Mouse (Mus musculus): ENCODE measurements around the gene Keap1. TPM values are rescaled to one million over a fixed set of nuclear protein-coding genes. Genes with fewer than 3 reads are reported as not detected.

Keap1 gene
- polyA plus RNA-seq, 1 experiment, result 19.6 TPM

DNA sequence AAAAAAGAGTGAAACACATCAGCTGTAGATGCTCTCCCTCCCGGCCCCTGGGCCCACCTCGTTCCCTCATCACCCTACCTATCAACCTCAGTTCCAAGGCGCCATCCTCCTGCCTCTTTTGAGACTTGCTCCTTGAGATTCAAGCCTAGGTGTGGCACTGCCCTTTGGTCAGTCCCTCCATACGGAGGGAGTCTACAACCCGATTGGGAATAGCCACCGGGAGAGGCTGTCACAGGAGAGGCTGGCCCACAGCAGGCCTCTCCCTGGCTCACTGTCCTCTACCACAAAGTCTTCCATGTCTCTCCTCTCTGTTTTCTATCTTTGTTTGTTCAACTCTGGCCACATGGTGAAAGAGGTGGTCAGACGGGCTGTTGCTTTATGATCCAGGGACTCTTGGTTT is 27.5 kb downstream of the Keap1 start:
- no peaks in the 10 kb centered on the region for H3K36me3 ChIP-seq (ENCODE audit: control insufficient read depth, insufficient read depth, low read length, poor library complexity, severe bottlenecking)
- no peaks in the 10 kb centered on the region for H3K27me3 ChIP-seq (ENCODE audit: control insufficient read depth, insufficient read depth, low read length, poor library complexity, severe bottlenecking)
- no peak overlapping the region for H3K27ac ChIP-seq (ENCODE audit: insufficient read depth, low read length)
- TF ChIP-seq POLR2A (IDR thresholded peaks at IDR 0.05; ENCODE audit: insufficient read depth, low read length), result no peak
- no peak for TF ChIP-seq CTCF (IDR thresholded peaks at IDR 0.05; ENCODE audit: low read depth, low read length)
- TF ChIP-seq EP300 (IDR thresholded peaks at IDR 0.05; ENCODE audit: insufficient read depth, low read depth, low read length), result no peak
- H3K9me3 ChIP-seq (replicated peaks; ENCODE audit: control insufficient read depth, insufficient read depth, low read length, poor library complexity, severe bottlenecking), result no peaks in the 10 kb centered on the region
- H3K4me1 ChIP-seq (ENCODE audit: control insufficient read depth, insufficient read depth, low read length), result no peaks in the 10 kb centered on the region
- H3K9ac ChIP-seq (ENCODE audit: low read depth, poor library complexity, severe bottlenecking), result no peak overlapping the region
- H3K4me3 ChIP-seq (ENCODE audit: low read depth, low read length), result no peak overlapping the region

DNA sequence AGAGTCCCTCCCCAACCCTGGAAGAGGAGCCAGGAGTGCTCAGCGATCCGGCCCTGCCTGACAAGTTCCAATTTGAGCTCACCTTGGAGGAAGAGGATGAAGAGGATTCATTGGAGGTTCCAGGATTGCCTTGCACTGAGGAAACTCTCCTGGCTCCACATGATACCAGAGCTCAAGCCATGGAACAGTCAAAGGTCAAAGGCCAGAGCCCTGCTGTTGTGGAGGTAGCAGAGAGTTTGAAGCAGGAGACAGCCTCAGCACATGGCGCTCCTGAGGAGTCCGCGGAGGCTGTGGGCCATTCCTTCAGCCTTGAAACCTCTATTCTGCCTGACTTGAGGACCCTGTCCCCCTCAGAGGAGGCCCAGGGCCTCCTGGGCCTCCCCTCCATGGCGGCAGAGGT is 28.3 kb downstream of the Keap1 start:
- Histone ChIP-seq H3K27me3 (ENCODE audit: control insufficient read depth, insufficient read depth, low read length, poor library complexity, severe bottlenecking) (no peaks in the 10 kb centered on the region), H3K9ac (ENCODE audit: low read depth, poor library complexity, severe bottlenecking) (no peak overlapping the region), H3K4me1 (ENCODE audit: control insufficient read depth, insufficient read depth, low read length) (no peaks in the 10 kb centered on the region), H3K36me3 (ENCODE audit: control insufficient read depth, insufficient read depth, low read length, poor library complexity, severe bottlenecking) (no peaks in the 10 kb centered on the region), H3K27ac (ENCODE audit: insufficient read depth, low read length) (no peak overlapping the region), H3K4me3 (ENCODE audit: low read depth, low read length) (no peak overlapping the region), H3K9me3 (replicated peaks; ENCODE audit: control insufficient read depth, insufficient read depth, low read length, poor library complexity, severe bottlenecking) (no peaks in the 10 kb centered on the region)
- TF ChIP-seq POLR2A (IDR thresholded peaks at IDR 0.05; ENCODE audit: insufficient read depth, low read length) (no peak), CTCF (IDR thresholded peaks at IDR 0.05; ENCODE audit: low read depth, low read length) (no peak), EP300 (IDR thresholded peaks at IDR 0.05; ENCODE audit: insufficient read depth, low read depth, low read length) (no peak)

DNA sequence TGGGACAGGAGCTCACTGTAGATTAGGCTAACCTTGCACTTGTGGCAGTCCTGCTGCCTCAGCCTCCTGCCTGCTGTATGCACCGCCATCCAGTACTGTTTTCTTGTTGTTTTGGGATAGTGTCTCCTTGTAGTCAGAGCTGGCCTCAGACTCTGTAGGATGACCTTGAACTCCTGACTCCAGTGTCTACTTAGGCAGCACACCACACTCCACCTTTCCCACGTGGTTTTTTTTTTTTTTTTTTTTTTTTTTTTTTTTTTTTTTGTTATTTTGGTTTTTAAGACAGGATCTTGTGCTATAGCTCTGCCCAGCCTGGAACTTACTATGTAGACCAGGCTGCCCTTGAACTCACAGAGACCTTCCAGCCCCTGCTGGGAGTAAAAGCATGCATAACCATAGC is 30.5 kb downstream of the Keap1 start:
- H3K36me3 ChIP-seq (ENCODE audit: control insufficient read depth, insufficient read depth, low read length, poor library complexity, severe bottlenecking), result no peaks in the 10 kb centered on the region
- H3K4me1 ChIP-seq (ENCODE audit: control insufficient read depth, insufficient read depth, low read length), result no peaks in the 10 kb centered on the region
- H3K9me3 ChIP-seq (replicated peaks; ENCODE audit: control insufficient read depth, insufficient read depth, low read length, poor library complexity, severe bottlenecking), result no peaks in the 10 kb centered on the region
- H3K4me3 ChIP-seq (ENCODE audit: low read depth, low read length), result no peak overlapping the region
- H3K27me3 ChIP-seq (ENCODE audit: control insufficient read depth, insufficient read depth, low read length, poor library complexity, severe bottlenecking), result no peaks in the 10 kb centered on the region
- H3K9ac ChIP-seq (ENCODE audit: low read depth, poor library complexity, severe bottlenecking), result no peak overlapping the region
- TF ChIP-seq POLR2A (IDR thresholded peaks at IDR 0.05; ENCODE audit: insufficient read depth, low read length) (no peak), EP300 (IDR thresholded peaks at IDR 0.05; ENCODE audit: insufficient read depth, low read depth, low read length) (no peak), CTCF (IDR thresholded peaks at IDR 0.05; ENCODE audit: low read depth, low read length) (no peak)
- H3K27ac ChIP-seq (ENCODE audit: insufficient read depth, low read length), result 0 out of 2 replicates have a peak overlapping the region, but pooled peaks have one; percentile 18

DNA sequence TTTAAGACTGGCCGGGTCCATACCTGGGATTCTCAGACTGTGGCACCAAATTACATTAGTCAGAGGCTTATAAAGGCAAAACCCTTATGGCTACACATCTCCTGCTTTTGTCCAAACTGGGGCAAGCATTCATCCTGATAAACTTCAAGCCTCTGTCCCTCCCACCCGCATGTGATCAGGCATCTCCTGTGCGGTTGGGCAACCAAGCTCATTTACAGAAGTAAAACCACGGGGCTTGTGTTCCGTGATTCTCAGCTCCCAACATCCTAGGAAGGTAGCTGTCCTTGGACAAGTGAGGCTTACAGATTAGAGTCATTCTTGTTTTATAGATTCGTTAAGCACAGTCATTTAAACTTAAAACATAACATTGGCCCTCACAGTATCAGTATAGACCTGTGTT is 32.3 kb downstream of the Keap1 start:
- no peaks in the 10 kb centered on the region for H3K9me3 ChIP-seq (replicated peaks; ENCODE audit: control insufficient read depth, insufficient read depth, low read length, poor library complexity, severe bottlenecking)
- no peak overlapping the region for H3K4me3 ChIP-seq (ENCODE audit: low read depth, low read length)
- no peak overlapping the region for H3K27ac ChIP-seq (ENCODE audit: insufficient read depth, low read length)
- no peaks in the 10 kb centered on the region for H3K27me3 ChIP-seq (ENCODE audit: control insufficient read depth, insufficient read depth, low read length, poor library complexity, severe bottlenecking)
- H3K9ac ChIP-seq (ENCODE audit: low read depth, poor library complexity, severe bottlenecking), result no peak overlapping the region
- no peaks in the 10 kb centered on the region for H3K4me1 ChIP-seq (ENCODE audit: control insufficient read depth, insufficient read depth, low read length)
- H3K36me3 ChIP-seq (ENCODE audit: control insufficient read depth, insufficient read depth, low read length, poor library complexity, severe bottlenecking), result no peaks in the 10 kb centered on the region
- TF ChIP-seq POLR2A (IDR thresholded peaks at IDR 0.05; ENCODE audit: insufficient read depth, low read length), result no peak
- TF ChIP-seq CTCF (IDR thresholded peaks at IDR 0.05; ENCODE audit: low read depth, low read length), result no peak
- no peak for TF ChIP-seq EP300 (IDR thresholded peaks at IDR 0.05; ENCODE audit: insufficient read depth, low read depth, low read length)

DNA sequence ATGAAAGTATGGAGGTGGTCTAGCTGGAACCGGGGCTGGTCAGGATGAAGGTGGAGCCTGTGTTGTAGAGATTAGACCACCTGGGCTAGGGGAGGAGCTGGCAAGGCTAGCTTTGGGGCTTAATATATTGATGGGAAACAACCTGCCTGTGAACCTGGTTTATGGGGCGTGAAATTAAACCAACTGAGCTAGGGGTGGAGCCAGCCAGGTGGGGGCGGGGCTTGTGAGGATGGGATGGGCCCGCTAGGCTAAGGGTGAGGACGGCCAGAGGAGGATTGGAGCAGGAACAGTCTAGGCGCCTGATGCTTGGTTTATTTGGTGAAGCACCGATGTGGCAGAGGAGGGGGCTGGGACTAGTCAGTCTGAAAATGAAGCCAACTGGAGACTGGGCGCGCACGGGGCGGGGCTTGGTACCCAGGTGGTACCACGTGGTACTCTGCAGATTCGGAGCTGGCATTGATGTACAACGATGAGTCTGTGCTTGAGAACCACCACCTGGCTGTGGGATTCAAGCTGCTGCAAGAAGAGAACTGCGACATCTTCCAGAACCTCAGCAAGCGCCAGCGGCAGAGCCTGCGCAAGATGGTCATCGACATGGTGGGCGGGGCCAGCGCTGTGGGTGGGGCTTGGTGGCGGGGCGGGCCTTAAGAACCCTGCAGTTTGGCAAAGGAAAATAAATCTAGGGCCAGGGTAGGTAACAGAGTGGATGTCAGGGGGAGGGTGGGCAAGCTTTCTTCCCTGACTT is 34.5 kb downstream of the Keap1 start:
- Histone ChIP-seq H3K9ac (ENCODE audit: low read depth, poor library complexity, severe bottlenecking) (peak overlapping the region; percentile 9; the same call in 1 of the 2 replicates), H3K9me3 (replicated peaks; ENCODE audit: control insufficient read depth, insufficient read depth, low read length, poor library complexity, severe bottlenecking) (no peaks in the 10 kb centered on the region), H3K4me3 (ENCODE audit: low read depth, low read length) (peak overlapping the region; percentile 81), H3K4me1 (ENCODE audit: control insufficient read depth, insufficient read depth, low read length) (no peaks in the 10 kb centered on the region), H3K27me3 (ENCODE audit: control insufficient read depth, insufficient read depth, low read length, poor library complexity, severe bottlenecking) (no peaks in the 10 kb centered on the region), H3K36me3 (ENCODE audit: control insufficient read depth, insufficient read depth, low read length, poor library complexity, severe bottlenecking) (no peaks in the 10 kb centered on the region), H3K27ac (ENCODE audit: insufficient read depth, low read length) (peak overlapping the region; percentile 6; the same call in 1 of the 2 replicates)
- no peak for TF ChIP-seq POLR2A (IDR thresholded peaks at IDR 0.05; ENCODE audit: insufficient read depth, low read length)
- TF ChIP-seq EP300 (IDR thresholded peaks at IDR 0.05; ENCODE audit: insufficient read depth, low read depth, low read length), result no peak
- TF ChIP-seq CTCF (IDR thresholded peaks at IDR 0.05; ENCODE audit: low read depth, low read length), result no peak

DNA sequence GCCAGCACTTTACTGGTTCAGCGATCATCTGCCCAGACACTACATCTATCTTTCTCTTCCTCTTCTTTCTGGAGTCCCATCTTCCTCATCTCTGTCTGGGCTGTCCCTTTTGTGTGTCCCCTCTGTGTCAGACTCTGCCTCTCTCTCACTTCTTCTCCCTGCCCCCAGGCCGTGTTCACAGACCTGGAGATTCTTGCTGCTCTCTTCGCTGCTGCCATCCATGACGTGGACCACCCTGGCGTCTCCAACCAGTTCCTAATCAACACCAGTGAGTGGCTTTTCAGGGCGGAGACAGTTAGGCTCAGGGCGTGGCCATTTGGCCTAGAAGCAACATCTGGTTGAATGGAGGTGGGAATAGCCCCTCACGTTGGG is 35.0 kb downstream of the Keap1 start:
- no peaks in the 10 kb centered on the region for H3K4me1 ChIP-seq (ENCODE audit: control insufficient read depth, insufficient read depth, low read length)
- H3K36me3 ChIP-seq (ENCODE audit: control insufficient read depth, insufficient read depth, low read length, poor library complexity, severe bottlenecking), result no peaks in the 10 kb centered on the region
- peak overlapping the region; percentile 81 for H3K4me3 ChIP-seq (ENCODE audit: low read depth, low read length)
- no peaks in the 10 kb centered on the region for H3K9me3 ChIP-seq (replicated peaks; ENCODE audit: control insufficient read depth, insufficient read depth, low read length, poor library complexity, severe bottlenecking)
- no peak overlapping the region for H3K9ac ChIP-seq (ENCODE audit: low read depth, poor library complexity, severe bottlenecking)
- TF ChIP-seq CTCF (IDR thresholded peaks at IDR 0.05; ENCODE audit: low read depth, low read length), result no peak
- TF ChIP-seq EP300 (IDR thresholded peaks at IDR 0.05; ENCODE audit: insufficient read depth, low read depth, low read length), result no peak
- TF ChIP-seq POLR2A (IDR thresholded peaks at IDR 0.05; ENCODE audit: insufficient read depth, low read length), result no peak
- no peak overlapping the region for H3K27ac ChIP-seq (ENCODE audit: insufficient read depth, low read length)
- no peaks in the 10 kb centered on the region for H3K27me3 ChIP-seq (ENCODE audit: control insufficient read depth, insufficient read depth, low read length, poor library complexity, severe bottlenecking)

Measured in ES-Bruce4 (cell line).